Mouse (Mus musculus): ENCODE measurements around the gene Sez6.

Gene Sez6

DNA sequence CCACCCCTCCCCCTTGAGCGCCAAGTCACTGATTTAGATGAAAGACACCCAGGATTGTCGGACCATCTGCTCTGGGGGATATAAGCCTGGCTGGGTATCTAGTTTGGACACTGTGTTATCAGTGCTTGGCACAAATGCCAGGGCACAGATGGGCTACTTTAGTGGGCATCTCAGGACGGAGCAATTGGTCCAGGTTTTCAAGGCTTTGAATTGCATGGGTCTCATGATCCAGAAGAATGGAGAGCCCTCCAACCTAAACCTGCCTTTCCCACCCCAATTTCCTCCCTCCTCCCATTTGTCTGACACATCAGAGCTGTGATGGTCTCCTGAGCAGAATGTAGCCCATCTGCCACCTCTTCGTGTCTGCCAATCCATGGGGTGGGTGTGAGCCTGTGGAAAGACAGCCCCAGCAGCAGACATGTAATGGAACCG lies 20.2 kb downstream of the Sez6 start:
- no peak for DNase-seq

- peak; percentile 37 for DNase-seq
Observed at GRCm38 (mm10) chr11:77953671-77954070, 23.1 kb downstream of the Sez6 start.

DNA sequence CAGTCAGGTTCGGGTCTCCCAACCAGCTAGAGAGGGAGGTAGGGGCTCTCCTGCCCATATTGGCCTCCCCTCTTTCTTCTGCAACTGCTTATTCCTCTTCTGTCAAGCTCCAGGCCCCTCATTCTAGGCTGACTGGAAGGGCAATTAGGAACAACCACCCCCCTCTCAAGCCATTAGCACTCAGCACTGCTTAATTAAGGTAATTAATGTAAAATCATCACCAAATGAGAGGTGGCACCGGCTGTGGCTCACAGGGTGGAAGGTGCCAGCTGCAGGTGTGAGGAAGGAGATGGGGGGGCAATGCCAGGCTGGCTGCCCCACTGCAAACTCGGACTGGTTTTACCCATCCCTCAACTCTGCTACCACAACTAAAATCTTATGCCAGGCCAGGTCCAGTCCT lies 25.8 kb downstream of the Sez6 start:
- DNase-seq, result no peak

DNA sequence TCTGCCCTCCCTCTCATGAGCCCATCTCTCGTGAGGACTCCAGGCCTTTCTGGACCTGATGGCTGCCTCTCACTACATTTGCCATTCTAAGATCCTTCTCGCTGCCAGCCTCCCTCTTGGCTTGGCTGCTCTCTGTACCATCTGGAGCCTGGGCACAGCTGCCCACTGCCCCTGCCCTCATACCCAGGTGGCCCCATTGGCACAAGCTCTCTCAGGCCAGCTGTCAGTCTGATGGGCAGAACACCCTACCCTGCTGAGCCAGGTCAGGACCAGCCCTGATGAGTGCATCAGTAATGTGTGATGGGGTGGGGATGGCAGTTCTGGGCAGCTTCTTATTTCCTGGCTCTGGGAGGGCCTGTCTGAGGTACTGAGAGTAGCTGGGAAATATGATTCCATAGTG lies 27.7 kb downstream of the Sez6 start:
- no peak for DNase-seq

DNA sequence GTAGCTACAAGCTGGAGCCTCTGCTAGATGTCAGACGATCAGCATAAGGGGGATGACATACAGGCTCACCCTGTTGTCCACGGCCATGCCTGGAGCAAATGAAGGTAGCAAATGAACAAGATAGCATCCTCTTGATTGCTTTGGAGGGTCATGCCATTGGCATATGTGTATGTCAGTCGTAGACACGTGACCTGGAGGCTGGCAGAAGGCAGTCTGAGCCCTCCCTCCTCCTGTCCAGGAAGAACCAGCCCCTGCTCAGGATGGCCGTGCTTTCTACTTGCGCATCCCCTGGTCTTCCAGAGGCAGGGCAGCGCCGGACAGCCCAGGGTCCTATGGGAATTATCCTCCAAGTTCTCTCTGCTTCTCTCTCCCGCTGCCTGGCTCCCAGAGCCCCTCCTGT lies 28.3 kb downstream of the Sez6 start:
- DNase-seq, result no peak

DNA sequence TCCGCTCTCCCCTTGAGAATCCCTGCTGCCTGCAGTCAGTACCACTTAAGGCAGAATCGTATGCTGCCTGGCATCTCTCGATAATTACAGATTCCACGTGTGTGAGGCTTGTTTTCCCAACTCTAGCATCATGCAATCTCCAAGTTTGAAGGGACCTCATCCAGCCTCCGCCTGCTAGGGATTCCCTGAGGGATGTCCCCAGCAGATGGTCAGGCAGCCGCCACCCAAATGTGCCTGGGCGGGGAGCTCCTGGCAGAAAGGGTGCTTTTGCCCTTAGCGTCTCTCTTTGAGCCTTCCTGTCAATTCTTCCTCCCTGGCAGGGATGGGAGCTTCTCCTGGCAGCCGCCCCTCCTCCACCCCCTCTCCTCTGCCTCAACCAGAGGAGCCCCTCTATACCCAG lies 29.6 kb downstream of the Sez6 start:
- no peak for DNase-seq

GRCm38 (mm10) chr11:77960898-77961297 lies 30.3 kb downstream of the Sez6 start:
- DNase-seq, result no peak

DNA sequence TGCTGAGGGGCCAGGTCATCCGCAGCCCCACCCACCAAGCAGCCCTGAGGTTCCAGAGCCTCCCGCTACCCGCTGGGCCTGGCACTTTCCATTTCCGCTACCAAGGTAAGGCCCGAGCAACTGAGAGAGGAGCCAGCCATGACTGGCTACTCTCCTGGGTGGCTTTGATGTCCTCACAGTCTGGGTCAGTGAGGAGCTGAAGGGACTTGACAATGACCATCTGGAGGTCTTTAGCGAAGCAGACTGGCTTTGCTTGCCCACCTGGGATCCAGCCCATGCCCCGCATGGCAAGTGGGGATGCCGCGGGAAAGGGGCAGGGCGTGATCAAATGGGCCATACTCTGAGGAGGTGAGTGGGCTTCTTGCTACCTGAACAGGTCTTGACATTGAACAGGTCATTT lies 32.3 kb downstream of the Sez6 start:
- no peak for DNase-seq

- DNase-seq, result no peak
Observed at GRCm38 (mm10) chr11:77964415-77965095, 34.0 kb downstream of the Sez6 start.

DNA sequence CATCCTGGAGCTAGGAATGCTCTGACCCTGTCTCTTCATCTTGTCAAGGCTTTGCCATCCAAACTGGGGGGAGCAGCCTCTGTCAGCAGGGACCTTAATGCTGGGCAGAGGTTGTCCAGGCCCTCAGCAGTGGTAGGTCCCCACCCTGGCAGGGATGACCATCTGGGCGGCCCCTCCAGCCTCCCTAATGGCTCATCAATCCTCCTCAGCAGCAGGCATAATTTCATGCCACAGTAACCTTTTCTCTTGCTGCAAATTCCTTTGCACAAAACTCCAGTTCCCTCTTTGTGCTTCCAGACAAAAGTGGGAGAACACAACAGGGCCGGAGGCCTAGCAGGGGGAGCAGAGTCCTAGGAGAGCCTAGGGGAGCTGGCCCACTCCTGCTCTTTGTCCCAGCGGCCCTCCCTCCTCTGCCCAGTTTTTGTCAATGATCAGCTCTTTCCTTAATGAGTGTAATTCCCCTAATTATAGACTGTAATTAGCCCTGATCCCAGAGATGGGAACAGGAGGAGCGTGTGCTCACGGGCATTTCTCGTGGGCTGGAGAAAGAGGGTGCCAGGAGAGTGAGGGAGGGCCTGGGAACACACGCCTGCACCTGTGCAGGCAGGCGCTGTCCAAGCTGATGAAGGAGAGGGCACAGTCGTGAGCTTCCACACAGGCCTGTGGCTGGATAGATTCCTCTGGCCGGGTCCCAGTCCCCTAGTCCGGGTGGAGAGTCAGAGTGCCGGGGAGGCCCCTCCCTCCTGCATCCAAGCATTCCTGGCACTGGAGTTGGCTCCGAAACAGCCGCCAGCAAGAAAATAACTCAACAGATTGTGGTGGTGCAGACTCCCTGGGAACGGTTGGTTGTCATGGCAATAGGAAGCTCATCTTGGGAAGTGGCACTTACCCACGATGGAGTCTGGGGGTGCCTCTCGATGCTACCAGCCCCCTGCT lies 34.8 kb downstream of the Sez6 start:
- peak; percentile 49 for DNase-seq

GRCm38 (mm10) chr11:77966037-77966391 lies 35.4 kb downstream of the Sez6 start:
- DNase-seq, result no peak

DNA sequence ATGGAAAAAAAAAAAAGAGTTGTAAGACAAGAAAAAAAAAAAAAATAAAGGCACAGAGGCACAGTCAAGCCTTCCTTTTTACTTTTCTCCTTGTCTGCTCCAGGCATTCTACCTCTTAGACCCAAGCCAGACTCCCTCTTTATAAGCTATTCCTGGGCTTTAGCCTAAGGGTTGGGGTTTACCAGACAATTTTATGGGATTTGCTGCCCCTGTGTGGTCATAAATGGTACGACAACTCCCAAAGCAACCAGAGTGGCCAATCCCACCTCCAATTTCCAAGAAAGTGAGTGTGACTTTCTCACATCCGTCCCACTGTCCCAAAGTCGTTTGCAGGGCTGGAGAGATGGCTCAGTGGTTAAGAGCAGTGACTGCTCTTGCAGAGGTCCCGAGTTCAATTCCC lies 36.5 kb downstream of the Sez6 start:
- DNase-seq, result peak; percentile 82

DNA sequence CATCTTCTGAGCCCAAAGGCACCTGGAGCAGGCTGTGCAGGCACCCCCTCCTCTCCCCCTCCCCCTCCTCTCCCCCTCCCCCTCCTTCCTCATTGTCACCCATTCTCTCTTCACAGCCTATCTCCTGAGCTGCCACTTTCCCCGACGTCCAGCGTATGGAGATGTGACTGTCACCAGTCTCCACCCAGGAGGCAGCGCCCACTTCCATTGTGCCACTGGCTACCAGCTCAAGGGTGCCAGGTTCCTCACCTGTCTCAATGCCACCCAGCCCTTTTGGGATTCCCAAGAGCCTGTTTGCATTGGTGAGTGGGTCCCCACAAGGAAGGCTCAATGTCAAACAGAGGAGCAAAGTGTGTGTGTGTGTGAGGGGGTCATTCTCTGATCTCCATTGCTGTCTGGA lies 38.2 kb downstream of the Sez6 start:
- DNase-seq, result no peak

DNA sequence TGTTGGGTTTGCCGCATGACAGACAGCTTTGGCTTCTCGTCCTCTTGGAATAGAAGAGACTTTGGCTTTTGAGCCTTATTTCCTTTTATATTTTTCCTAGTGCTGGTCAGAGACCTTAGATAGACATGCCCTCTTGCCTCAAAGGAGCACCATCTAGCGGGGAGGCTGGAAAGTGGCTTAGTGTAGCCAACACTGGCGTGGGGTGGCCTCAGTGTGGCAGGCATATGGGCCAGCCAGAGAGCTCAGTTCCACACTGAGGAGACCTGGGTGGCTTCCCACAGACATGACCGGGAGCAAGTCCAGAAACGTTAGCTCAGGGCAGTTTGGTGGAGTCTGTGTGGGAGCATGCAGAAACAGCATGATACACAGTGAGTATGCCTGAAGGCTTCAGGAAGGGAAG lies 40.1 kb downstream of the Sez6 start:
- DNase-seq, result no peak

DNA sequence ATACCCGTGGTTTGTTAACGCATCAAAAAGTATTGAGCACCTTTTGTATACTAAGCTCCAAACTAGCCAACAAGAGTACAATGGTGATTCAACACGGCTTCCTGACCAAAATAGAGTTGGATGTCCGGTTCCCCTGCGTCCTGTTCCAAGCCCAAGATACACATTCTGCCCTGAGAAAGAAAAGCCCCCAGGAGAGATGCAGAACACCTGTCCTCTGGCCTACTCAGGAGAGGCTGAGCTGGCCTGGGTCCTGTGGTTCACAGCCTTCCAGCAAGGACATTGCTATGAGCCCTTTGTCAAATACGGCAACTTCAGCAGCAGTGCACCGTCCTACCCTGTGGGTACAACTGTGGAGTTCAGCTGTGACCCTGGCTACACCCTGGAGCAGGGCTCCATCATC lies 42.9 kb downstream of the Sez6 start:
- no peak for DNase-seq

- no peak for DNase-seq
Observed at GRCm38 (mm10) chr11:77974325-77974724, 43.7 kb downstream of the Sez6 start.

DNA sequence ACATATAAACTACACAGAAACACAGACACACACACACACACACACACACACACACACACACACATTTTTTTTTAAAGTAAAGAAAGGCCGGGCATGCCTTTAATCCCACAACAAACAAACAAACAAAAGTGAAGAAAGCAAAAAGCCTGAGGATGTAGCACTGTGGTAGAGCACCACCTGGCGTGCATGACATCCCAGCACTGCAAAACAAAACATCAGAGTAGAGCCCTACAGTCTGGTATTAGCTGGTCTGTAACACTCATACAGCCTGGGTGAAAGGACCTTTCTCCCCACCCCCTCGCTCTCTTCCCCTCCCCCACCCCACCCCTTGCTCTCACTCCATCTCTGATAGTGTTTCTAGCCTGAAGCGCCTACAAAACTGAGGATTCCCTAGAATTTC lies 45.3 kb downstream of the Sez6 start:
- no peak for DNase-seq

DNA sequence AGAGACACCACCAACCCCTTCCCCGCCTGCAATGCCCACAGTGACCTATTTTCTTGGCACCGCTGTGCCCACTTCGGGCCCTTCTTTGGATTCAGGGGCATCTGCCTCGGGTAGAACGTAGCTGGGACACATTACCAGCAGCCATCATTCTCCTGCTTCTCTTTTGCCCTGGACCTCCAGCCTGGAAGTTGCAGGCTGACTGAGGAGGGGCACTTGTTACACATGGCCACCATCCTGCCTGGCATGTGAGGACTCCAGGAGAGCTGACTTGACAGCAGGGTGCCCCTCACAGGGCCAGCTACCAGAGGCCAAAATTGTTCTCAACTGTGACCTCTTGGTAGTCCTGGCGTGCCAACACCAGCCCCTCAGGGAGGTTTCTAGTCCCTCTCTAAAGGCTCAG lies 47.6 kb downstream of the Sez6 start:
- DNase-seq, result no peak

DNA sequence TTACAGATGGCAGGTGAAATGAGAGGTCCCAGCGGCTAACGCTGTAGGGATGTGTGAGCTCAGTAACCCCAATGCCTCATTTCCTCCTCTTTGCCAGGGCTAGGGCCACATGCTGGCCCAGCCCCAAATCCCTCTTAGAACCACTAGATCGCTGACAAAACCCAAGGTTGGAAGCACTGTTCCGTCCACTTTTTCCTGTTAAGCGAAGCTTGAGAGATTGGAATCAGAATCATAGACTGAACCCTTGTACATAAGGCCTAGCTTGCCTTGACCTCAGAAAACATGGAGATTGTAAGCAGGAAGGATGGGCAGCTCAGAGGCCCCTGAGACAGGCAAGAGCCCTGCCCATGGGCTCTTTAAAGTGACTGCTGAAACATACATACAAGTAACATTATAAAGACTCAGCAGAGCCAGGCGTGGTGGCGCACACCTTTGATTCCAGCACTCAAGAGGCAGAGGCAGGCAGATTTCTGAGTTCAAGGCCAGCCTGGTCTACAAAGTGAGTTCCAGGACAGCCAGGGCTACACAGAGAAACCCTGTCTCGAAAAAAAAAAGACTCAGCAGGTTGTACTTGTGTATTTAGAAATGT lies 48.7 kb downstream of the Sez6 start:
- DNase-seq, result no peak

DNA sequence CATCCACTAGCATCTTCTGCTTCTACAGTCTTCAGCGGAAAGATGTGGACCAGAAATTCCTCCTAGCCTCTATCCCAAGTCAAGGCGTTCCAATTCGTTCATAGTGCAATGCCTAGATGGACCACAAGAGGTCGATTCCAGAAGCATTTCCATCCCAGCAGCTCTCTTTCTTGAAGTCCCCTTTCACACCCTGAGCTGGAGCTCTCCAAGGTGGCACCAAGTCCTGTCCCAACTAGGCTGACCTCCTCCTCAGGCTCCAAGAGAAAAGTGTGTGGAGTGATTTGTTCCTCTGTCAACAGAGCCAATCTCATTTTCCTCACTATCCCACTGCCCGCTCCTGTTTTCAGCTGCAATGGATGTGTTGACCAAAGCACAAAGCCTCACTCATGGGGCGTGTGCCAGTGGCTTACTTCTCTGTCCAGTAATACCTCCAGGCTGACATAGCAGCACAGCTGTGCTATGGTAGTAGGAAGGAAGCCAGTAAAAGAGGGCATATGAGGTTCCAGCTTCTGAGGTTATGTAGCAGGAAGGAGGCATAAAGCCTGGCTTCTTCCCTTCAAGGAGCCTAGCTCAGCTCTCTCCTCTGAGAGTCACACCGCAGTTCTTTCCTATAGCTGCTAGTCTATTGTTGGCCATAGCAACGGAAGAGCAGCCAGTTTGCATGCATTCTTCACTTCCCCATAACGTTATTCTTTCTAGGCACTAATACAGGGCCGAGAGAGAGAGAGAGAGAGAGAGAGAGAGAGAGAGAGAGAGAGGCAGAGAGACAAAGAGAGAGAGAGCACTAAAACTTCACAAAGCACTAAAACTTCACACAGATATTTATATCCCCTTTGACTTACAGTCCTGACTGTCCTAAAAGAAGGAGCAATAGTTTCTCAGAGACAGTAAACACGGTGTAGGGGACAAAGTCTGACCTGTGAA lies 49.9 kb downstream of the Sez6 start:
- peak; percentile 76 for DNase-seq

DNA sequence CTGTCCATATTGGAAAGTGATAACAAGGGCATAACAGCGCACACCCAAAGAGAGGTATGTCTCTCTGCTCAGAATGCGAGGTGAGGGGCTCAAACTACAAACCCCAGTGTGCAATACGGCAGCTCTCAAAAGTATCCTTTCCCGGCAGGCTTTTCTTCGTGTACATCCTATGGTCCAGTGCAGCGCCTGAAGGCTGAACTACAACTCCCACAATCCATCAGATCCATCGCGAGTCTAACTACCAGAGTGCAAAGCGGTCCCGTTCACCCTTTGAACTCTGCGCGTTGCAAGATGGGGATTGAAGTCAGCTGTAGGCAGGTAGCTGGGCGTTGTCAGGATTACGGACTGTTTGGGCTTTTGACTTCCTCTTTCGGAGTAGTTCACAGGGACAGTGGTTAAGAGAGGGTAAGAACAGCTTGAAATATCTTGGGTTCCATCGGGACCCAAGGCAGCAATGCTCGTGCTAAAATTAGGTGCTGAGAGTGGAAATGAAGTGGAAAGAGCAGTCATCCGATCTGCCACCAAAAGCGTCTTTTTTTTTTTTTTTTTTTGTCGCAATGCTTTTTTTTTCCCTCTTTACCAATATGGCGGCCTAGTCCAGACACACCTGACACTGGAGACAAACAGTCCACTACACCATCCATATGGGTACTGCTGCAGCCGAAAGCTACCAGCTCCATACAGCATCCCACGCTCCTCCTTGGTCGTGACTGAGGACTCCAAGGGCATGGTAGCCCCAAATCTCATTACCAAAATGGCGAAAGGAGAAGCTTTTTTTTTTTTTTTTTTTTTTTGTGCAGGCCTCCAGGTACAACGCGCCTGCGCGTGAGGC lies 51.2 kb downstream of the Sez6 start:
- DNase-seq, result peak; percentile 98

DNA sequence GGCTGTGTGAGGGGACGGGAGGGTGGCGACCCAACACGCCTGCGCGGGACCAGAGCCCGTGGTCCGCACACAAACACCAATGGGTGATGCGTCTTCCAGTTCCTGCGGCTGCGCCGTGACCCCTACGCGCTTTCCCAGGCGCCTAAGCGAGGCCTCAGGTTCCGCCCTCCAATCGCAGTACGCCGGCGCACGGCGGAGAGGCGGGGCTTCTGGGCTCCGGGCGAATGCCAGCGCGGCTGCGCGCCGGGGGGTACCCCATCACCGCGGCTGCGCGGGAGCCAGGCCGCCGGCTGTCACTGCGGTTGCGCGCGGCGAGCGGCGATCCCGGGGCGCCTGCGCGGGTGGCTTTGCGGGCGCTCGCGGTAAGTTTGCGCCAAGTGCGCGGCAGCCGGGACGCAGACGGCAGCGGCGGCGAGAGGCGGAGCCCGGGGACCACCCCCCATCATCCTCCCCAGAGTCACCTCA lies 51.9 kb downstream of the Sez6 start, which contains the start of gene Phf12:
Phf12 (plus strand) TSS at position 314 of the 465 bp plus-strand sequence.
- peak; percentile 100 for DNase-seq

Measured in kidney, postnatal 14 days (tissue).